Mouse (Mus musculus): Measurements from ENCODE around the gene Cpne4. TPM values are rescaled to one million over a fixed set of nuclear protein-coding genes. Genes with fewer than 3 reads are reported as not detected.

Cpne4 gene
- polyA plus RNA-seq, 1 experiment: not detected

DNA sequence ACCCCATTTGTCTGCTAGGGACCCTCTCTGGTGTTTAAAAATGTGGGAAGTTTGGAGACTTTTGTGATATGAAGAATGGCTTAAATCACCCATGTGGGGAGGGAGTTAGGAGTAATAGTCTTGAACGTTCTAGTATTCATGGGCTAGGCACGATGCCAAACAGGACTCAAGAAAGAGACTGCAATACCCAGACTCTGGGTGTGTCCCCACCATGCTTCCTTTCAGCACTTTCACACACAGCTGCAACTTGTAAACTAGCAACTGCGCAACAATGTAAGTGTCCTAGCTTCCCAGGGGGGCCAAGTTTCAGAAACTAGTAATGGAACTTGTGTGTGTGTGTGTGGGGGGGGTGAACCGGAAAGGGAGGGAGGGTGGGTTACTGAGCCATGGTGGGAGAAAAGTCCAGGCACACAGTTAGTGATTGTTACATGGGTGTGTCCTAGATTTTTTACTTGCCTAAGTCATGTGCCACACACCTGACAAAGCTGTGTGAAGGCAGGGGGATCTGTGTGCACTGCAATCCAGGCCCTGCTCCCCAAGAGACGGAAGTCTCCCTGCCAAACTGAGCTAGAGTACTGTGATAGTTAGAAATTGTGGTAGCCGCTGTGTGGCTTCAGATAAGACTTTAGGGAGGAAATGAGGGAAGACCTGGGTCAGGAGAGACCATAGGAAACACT lies 307.3 kb downstream of the Cpne4 start:
- H3K27me3 ChIP-seq (ENCODE audit: control insufficient read depth, insufficient read depth, low read length, poor library complexity, severe bottlenecking): no peaks in the 10 kb centered on the region
- no peak overlapping the region for H3K4me3 ChIP-seq (ENCODE audit: low read depth, low read length)
- H3K36me3 ChIP-seq (ENCODE audit: control insufficient read depth, insufficient read depth, low read length, poor library complexity, severe bottlenecking): no peaks in the 10 kb centered on the region
- TF ChIP-seq POLR2A (IDR thresholded peaks at IDR 0.05; ENCODE audit: insufficient read depth, low read length) (no peak), CTCF (IDR thresholded peaks at IDR 0.05; ENCODE audit: low read depth, low read length) (no peak), EP300 (IDR thresholded peaks at IDR 0.05; ENCODE audit: insufficient read depth, low read depth, low read length) (no peak)
- no peak overlapping the region for H3K27ac ChIP-seq (ENCODE audit: insufficient read depth, low read length)
- no peaks in the 10 kb centered on the region for H3K9me3 ChIP-seq (replicated peaks; ENCODE audit: control insufficient read depth, insufficient read depth, low read length, poor library complexity, severe bottlenecking)
- no peaks in the 10 kb centered on the region for H3K4me1 ChIP-seq (ENCODE audit: control insufficient read depth, insufficient read depth, low read length)
- H3K9ac ChIP-seq (ENCODE audit: low read depth, poor library complexity, severe bottlenecking): no peak overlapping the region

DNA sequence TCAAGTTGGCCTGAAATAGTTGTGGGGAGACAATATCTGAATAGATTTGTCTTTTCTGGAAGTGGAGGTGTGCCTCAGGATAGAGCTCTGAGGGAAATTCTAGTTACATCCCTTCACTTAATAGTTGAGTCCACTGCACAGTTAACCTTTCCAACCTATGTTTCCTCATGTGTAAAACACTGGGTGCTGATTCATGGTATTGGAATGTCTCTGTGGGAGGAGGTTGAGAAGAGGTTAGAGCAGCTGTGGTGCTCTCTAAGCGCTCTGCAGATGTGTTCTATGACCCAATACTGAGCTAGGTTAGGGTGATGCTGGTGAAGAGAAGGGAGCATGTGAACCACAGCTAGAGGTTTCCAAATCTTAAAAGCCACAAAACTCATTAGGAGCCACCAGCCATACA lies 318.7 kb downstream of the Cpne4 start:
- H3K27ac ChIP-seq (ENCODE audit: insufficient read depth, low read length): no peak overlapping the region
- H3K9me3 ChIP-seq (replicated peaks; ENCODE audit: control insufficient read depth, insufficient read depth, low read length, poor library complexity, severe bottlenecking): no peaks in the 10 kb centered on the region
- TF ChIP-seq EP300 (IDR thresholded peaks at IDR 0.05; ENCODE audit: insufficient read depth, low read depth, low read length): no peak
- no peak for TF ChIP-seq POLR2A (IDR thresholded peaks at IDR 0.05; ENCODE audit: insufficient read depth, low read length)
- no peak for TF ChIP-seq CTCF (IDR thresholded peaks at IDR 0.05; ENCODE audit: low read depth, low read length)
- no peaks in the 10 kb centered on the region for H3K4me1 ChIP-seq (ENCODE audit: control insufficient read depth, insufficient read depth, low read length)
- no peak overlapping the region for H3K9ac ChIP-seq (ENCODE audit: low read depth, poor library complexity, severe bottlenecking)
- no peaks in the 10 kb centered on the region for H3K36me3 ChIP-seq (ENCODE audit: control insufficient read depth, insufficient read depth, low read length, poor library complexity, severe bottlenecking)
- no peak overlapping the region for H3K4me3 ChIP-seq (ENCODE audit: low read depth, low read length)
- H3K27me3 ChIP-seq (ENCODE audit: control insufficient read depth, insufficient read depth, low read length, poor library complexity, severe bottlenecking): no peaks in the 10 kb centered on the region

DNA sequence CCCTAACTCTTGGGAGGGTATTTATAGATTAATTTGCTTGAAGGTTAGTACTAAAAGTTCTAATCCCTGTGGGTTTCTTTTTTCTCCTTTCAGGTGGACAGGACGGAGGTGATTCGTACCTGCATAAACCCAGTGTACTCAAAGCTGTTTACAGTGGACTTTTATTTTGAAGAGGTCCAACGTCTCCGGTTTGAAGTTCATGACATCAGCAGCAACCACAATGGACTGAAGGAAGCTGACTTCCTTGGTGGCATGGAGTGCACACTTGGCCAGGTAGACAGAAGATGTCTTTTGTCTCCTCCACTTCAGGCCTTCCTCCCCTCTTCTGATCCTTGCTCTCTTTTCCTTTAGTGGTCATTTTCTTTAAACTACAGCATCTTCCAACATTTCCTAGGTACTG lies 325.5 kb downstream of the Cpne4 start:
- H3K4me3 ChIP-seq (ENCODE audit: low read depth, low read length): no peak overlapping the region
- no peaks in the 10 kb centered on the region for H3K36me3 ChIP-seq (ENCODE audit: control insufficient read depth, insufficient read depth, low read length, poor library complexity, severe bottlenecking)
- no peaks in the 10 kb centered on the region for H3K4me1 ChIP-seq (ENCODE audit: control insufficient read depth, insufficient read depth, low read length)
- H3K27me3 ChIP-seq (ENCODE audit: control insufficient read depth, insufficient read depth, low read length, poor library complexity, severe bottlenecking): no peaks in the 10 kb centered on the region
- no peak overlapping the region for H3K9ac ChIP-seq (ENCODE audit: low read depth, poor library complexity, severe bottlenecking)
- H3K9me3 ChIP-seq (replicated peaks; ENCODE audit: control insufficient read depth, insufficient read depth, low read length, poor library complexity, severe bottlenecking): no peaks in the 10 kb centered on the region
- H3K27ac ChIP-seq (ENCODE audit: insufficient read depth, low read length): no peak overlapping the region
- no peak for TF ChIP-seq CTCF (IDR thresholded peaks at IDR 0.05; ENCODE audit: low read depth, low read length)

GRCm38 (mm10) chr9:104874157-104874556 lies 327.1 kb downstream of the Cpne4 start:
- Histone ChIP-seq H3K4me3 (ENCODE audit: low read depth, low read length) (no peak overlapping the region), H3K9me3 (replicated peaks; ENCODE audit: control insufficient read depth, insufficient read depth, low read length, poor library complexity, severe bottlenecking) (no peaks in the 10 kb centered on the region), H3K36me3 (ENCODE audit: control insufficient read depth, insufficient read depth, low read length, poor library complexity, severe bottlenecking) (no peaks in the 10 kb centered on the region), H3K27me3 (ENCODE audit: control insufficient read depth, insufficient read depth, low read length, poor library complexity, severe bottlenecking) (no peaks in the 10 kb centered on the region), H3K4me1 (ENCODE audit: control insufficient read depth, insufficient read depth, low read length) (no peaks in the 10 kb centered on the region), H3K9ac (ENCODE audit: low read depth, poor library complexity, severe bottlenecking) (no peak overlapping the region), H3K27ac (ENCODE audit: insufficient read depth, low read length) (no peak overlapping the region)
- TF ChIP-seq EP300 (IDR thresholded peaks at IDR 0.05; ENCODE audit: insufficient read depth, low read depth, low read length) (no peak), CTCF (IDR thresholded peaks at IDR 0.05; ENCODE audit: low read depth, low read length) (no peak), POLR2A (IDR thresholded peaks at IDR 0.05; ENCODE audit: insufficient read depth, low read length) (no peak)

DNA sequence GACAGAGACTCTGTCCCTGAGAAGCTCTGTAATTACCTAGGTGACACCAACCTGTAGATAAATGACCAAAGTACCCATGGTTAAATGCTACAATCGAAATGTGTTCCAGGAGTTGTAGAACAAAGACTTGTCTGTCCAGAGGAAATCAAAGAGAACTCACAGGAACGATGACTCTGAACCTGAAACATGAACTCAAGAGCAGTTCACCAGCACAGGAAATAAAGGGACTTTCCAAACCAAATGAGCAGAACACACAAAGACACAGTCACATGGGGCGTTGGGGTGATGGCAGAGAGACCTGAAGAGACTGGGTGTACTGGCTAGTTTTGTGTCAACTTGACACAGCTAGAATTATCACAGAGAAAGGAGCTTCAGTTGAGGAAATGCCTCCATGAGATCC lies 329.9 kb downstream of the Cpne4 start:
- no peaks in the 10 kb centered on the region for H3K36me3 ChIP-seq (ENCODE audit: control insufficient read depth, insufficient read depth, low read length, poor library complexity, severe bottlenecking)
- H3K27me3 ChIP-seq (ENCODE audit: control insufficient read depth, insufficient read depth, low read length, poor library complexity, severe bottlenecking): no peaks in the 10 kb centered on the region
- TF ChIP-seq CTCF (IDR thresholded peaks at IDR 0.05; ENCODE audit: low read depth, low read length) (no peak), EP300 (IDR thresholded peaks at IDR 0.05; ENCODE audit: insufficient read depth, low read depth, low read length) (no peak), POLR2A (IDR thresholded peaks at IDR 0.05; ENCODE audit: insufficient read depth, low read length) (no peak)
- H3K27ac ChIP-seq (ENCODE audit: insufficient read depth, low read length): no peak overlapping the region
- H3K9me3 ChIP-seq (replicated peaks; ENCODE audit: control insufficient read depth, insufficient read depth, low read length, poor library complexity, severe bottlenecking): no peaks in the 10 kb centered on the region
- no peaks in the 10 kb centered on the region for H3K4me1 ChIP-seq (ENCODE audit: control insufficient read depth, insufficient read depth, low read length)
- H3K4me3 ChIP-seq (ENCODE audit: low read depth, low read length): no peak overlapping the region
- no peak overlapping the region for H3K9ac ChIP-seq (ENCODE audit: low read depth, poor library complexity, severe bottlenecking)

GRCm38 (mm10) chr9:104878558-104878957 lies 331.5 kb downstream of the Cpne4 start:
- Histone ChIP-seq H3K4me3 (ENCODE audit: low read depth, low read length) (no peak overlapping the region), H3K9ac (ENCODE audit: low read depth, poor library complexity, severe bottlenecking) (no peak overlapping the region), H3K4me1 (ENCODE audit: control insufficient read depth, insufficient read depth, low read length) (no peaks in the 10 kb centered on the region), H3K36me3 (ENCODE audit: control insufficient read depth, insufficient read depth, low read length, poor library complexity, severe bottlenecking) (no peaks in the 10 kb centered on the region), H3K27ac (ENCODE audit: insufficient read depth, low read length) (no peak overlapping the region), H3K9me3 (replicated peaks; ENCODE audit: control insufficient read depth, insufficient read depth, low read length, poor library complexity, severe bottlenecking) (no peaks in the 10 kb centered on the region), H3K27me3 (ENCODE audit: control insufficient read depth, insufficient read depth, low read length, poor library complexity, severe bottlenecking) (no peaks in the 10 kb centered on the region)
- TF ChIP-seq CTCF (IDR thresholded peaks at IDR 0.05; ENCODE audit: low read depth, low read length) (no peak), EP300 (IDR thresholded peaks at IDR 0.05; ENCODE audit: insufficient read depth, low read depth, low read length) (no peak), POLR2A (IDR thresholded peaks at IDR 0.05; ENCODE audit: insufficient read depth, low read length) (no peak)

Measured in ES-Bruce4 (cell line).